Mouse (Mus musculus): ENCODE results near the gene Dennd2a. TPM values are rescaled to one million over a fixed set of nuclear protein-coding genes. Genes with fewer than 3 reads are reported as not detected.
"Not testable (repeated sequence)": the region's sequence is repeated elsewhere in the genome, so short reads cannot be mapped to it uniquely, and the experiment has no call there.

The Dennd2a gene
- polyA plus RNA-seq, 1 experiment from 2014 or later = 17.4 TPM

- H3K27me3 ChIP-seq (replicated peaks) = peaks cover 14% of the 10 kb centered on the region
- H3K9ac ChIP-seq = no peak overlapping the region
- no peak overlapping the region for H3K4me2 ChIP-seq
- peaks cover 8% of the 10 kb centered on the region; the same call in 1 of the 2 replicates for H3K4me1 ChIP-seq
- no peak overlapping the region for H3K27ac ChIP-seq (replicated peaks)
- no peak for ATAC-seq (ENCODE audit: extremely low read depth, insufficient number of reproducible peaks, low FRiP score, low TSS enrichment)
- no peaks in the 10 kb centered on the region for H3K36me3 ChIP-seq
- WGBS = 65% methylated on average over 4 of the region's 4 CpGs
- no peaks in the 10 kb centered on the region for H3K9me3 ChIP-seq
- no peak overlapping the region for H3K4me3 ChIP-seq
Measured at GRCm38 (mm10) chr6:39427276-39428003, 130.2 kb downstream of the Dennd2a start.

- Histone ChIP-seq H3K27ac (replicated peaks) (no peak overlapping the region), H3K4me2 (no peak overlapping the region), H3K9ac (no peak overlapping the region), H3K9me3 (no peaks in the 10 kb centered on the region), H3K4me1 (peaks cover 8% of the 10 kb centered on the region; the same call in 1 of the 2 replicates), H3K36me3 (no peaks in the 10 kb centered on the region), H3K4me3 (no peak overlapping the region), H3K27me3 (replicated peaks) (peaks cover 22% of the 10 kb centered on the region)
- WGBS = 89% methylated on average over 4 of the region's 4 CpGs
- no peak for ATAC-seq (ENCODE audit: extremely low read depth, insufficient number of reproducible peaks, low FRiP score, low TSS enrichment)
Measured at GRCm38 (mm10) chr6:39426725-39427124, 130.9 kb downstream of the Dennd2a start.

GRCm38 (mm10) chr6:39425181-39425580 is 132.5 kb downstream of the Dennd2a start:
- H3K4me2 ChIP-seq = no peak overlapping the region
- peaks cover 11% of the 10 kb centered on the region; the same call in 1 of the 2 replicates for H3K4me1 ChIP-seq
- H3K27me3 ChIP-seq (replicated peaks) = peaks cover 33% of the 10 kb centered on the region
- 59% methylated on average over 2 of the region's 2 CpGs for WGBS
- no peaks in the 10 kb centered on the region for H3K36me3 ChIP-seq
- H3K4me3 ChIP-seq = no peak overlapping the region
- H3K27ac ChIP-seq (replicated peaks) = no peak overlapping the region
- ATAC-seq (ENCODE audit: extremely low read depth, insufficient number of reproducible peaks, low FRiP score, low TSS enrichment) = no peak
- no peak overlapping the region for H3K9ac ChIP-seq
- no peaks in the 10 kb centered on the region for H3K9me3 ChIP-seq

- Histone ChIP-seq H3K9ac (no peak overlapping the region), H3K27ac (replicated peaks) (no peak overlapping the region), H3K27me3 (replicated peaks) (peaks cover 35% of the 10 kb centered on the region), H3K36me3 (no peaks in the 10 kb centered on the region), H3K9me3 (no peaks in the 10 kb centered on the region), H3K4me2 (no peak overlapping the region), H3K4me1 (peaks cover 9% of the 10 kb centered on the region), H3K4me3 (no peak overlapping the region)
- no peak for ATAC-seq (ENCODE audit: extremely low read depth, insufficient number of reproducible peaks, low FRiP score, low TSS enrichment)
- WGBS = 79% methylated on average over 7 of the region's 7 CpGs
Measured at GRCm38 (mm10) chr6:39423686-39424085, 134.0 kb downstream of the Dennd2a start.

GRCm38 (mm10) chr6:39423130-39423551 is 134.5 kb downstream of the Dennd2a start:
- Histone ChIP-seq H3K27me3 (replicated peaks) (peaks cover 40% of the 10 kb centered on the region), H3K27ac (replicated peaks) (no peak overlapping the region), H3K4me3 (no peak overlapping the region), H3K9me3 (no peaks in the 10 kb centered on the region), H3K9ac (no peak overlapping the region), H3K4me2 (no peak overlapping the region), H3K36me3 (no peaks in the 10 kb centered on the region), H3K4me1 (peaks cover 10% of the 10 kb centered on the region)
- no peak for ATAC-seq (ENCODE audit: extremely low read depth, insufficient number of reproducible peaks, low FRiP score, low TSS enrichment)
- WGBS = 48% methylated on average over 6 of the region's 6 CpGs

GRCm38 (mm10) chr6:39420867-39421266 is 136.8 kb downstream of the Dennd2a start:
- Histone ChIP-seq H3K9ac (no peak overlapping the region; the same call in 1 of the 2 replicates), H3K4me2 (peak overlapping the region; percentile 81; the same call in 1 of the 2 replicates), H3K27me3 (replicated peaks) (peaks cover 51% of the 10 kb centered on the region), H3K27ac (replicated peaks) (no peak overlapping the region), H3K36me3 (no peaks in the 10 kb centered on the region), H3K4me1 (peaks cover 10% of the 10 kb centered on the region), H3K9me3 (no peaks in the 10 kb centered on the region), H3K4me3 (peak overlapping the region; percentile 99)
- WGBS = 36% methylated on average over 4 of the region's 4 CpGs
- ATAC-seq (ENCODE audit: extremely low read depth, insufficient number of reproducible peaks, low FRiP score, low TSS enrichment) = no peak

GRCm38 (mm10) chr6:39419851-39420721 is 137.6 kb downstream of the Dennd2a start, which contains the start of gene Mkrn1:
Gene Mkrn1, minus strand, starts transcription at chr6:39420462.
- Histone ChIP-seq H3K9ac (peak within 1 kb of the TSS; percentile 88), H3K36me3 (no peaks in the 10 kb centered on the region), H3K9me3 (no peaks in the 10 kb centered on the region), H3K27ac (replicated peaks) (peak within 1 kb of the TSS; percentile 78), H3K4me2 (peak within 1 kb of the TSS; percentile 81), H3K4me3 (peak within 1 kb of the TSS; percentile 99), H3K4me1 (peaks cover 10% of the 10 kb centered on the region), H3K27me3 (replicated peaks) (peaks cover 51% of the 10 kb centered on the region)
- WGBS = under 1% methylated on average over 53 of the region's 82 CpGs
- peak; percentile 83 for ATAC-seq (ENCODE audit: extremely low read depth, insufficient number of reproducible peaks, low FRiP score, low TSS enrichment)

GRCm38 (mm10) chr6:39419386-39419850 is 138.2 kb downstream of the Dennd2a start:
- Histone ChIP-seq H3K27me3 (replicated peaks) (peaks cover 51% of the 10 kb centered on the region), H3K9ac (peak overlapping the region; percentile 88), H3K4me3 (peak overlapping the region; percentile 99), H3K36me3 (no peaks in the 10 kb centered on the region), H3K27ac (replicated peaks) (peak overlapping the region; percentile 78; the same call in 1 of the 2 replicates), H3K9me3 (no peaks in the 10 kb centered on the region), H3K4me1 (peaks cover 10% of the 10 kb centered on the region), H3K4me2 (peak overlapping the region; percentile 81)
- ATAC-seq (ENCODE audit: extremely low read depth, insufficient number of reproducible peaks, low FRiP score, low TSS enrichment) = no peak
- under 1% methylated on average over 43 of the region's 43 CpGs for WGBS

GRCm38 (mm10) chr6:39416654-39417053 is 141.0 kb downstream of the Dennd2a start:
- not testable (repeated sequence) for H3K9ac ChIP-seq; H3K36me3 ChIP-seq; H3K9me3 ChIP-seq; H3K27ac ChIP-seq (replicated peaks); H3K4me1 ChIP-seq; ATAC-seq (ENCODE audit: extremely low read depth, insufficient number of reproducible peaks, low FRiP score, low TSS enrichment)
- H3K4me2 ChIP-seq = peak overlapping the region; percentile 29; the same call in 1 of the 2 replicates
- H3K4me3 ChIP-seq = peak overlapping the region; percentile 7; the same call in 1 of the 2 replicates
- H3K27me3 ChIP-seq (replicated peaks) = peaks cover 29% of the 10 kb centered on the region

- peak overlapping the region; percentile 7; the same call in 1 of the 2 replicates for H3K4me2 ChIP-seq
- H3K27me3 ChIP-seq (replicated peaks) = peaks cover 20% of the 10 kb centered on the region
- WGBS = 57% methylated on average over 5 of the region's 5 CpGs
- H3K4me1 ChIP-seq = peaks cover 10% of the 10 kb centered on the region
- no peak for ATAC-seq (ENCODE audit: extremely low read depth, insufficient number of reproducible peaks, low FRiP score, low TSS enrichment)
- no peak overlapping the region for H3K4me3 ChIP-seq
- H3K9ac ChIP-seq = no peak overlapping the region
- no peaks in the 10 kb centered on the region for H3K9me3 ChIP-seq
- H3K36me3 ChIP-seq = no peaks in the 10 kb centered on the region
- no peak overlapping the region for H3K27ac ChIP-seq (replicated peaks)
Measured at GRCm38 (mm10) chr6:39415762-39416161, 141.9 kb downstream of the Dennd2a start.

- Histone ChIP-seq H3K27me3 (replicated peaks) (peaks cover 17% of the 10 kb centered on the region), H3K36me3 (peaks cover 6% of the 10 kb centered on the region), H3K4me1 (peaks cover 5% of the 10 kb centered on the region), H3K27ac (replicated peaks) (no peak overlapping the region), H3K4me3 (no peak overlapping the region), H3K4me2 (no peak overlapping the region), H3K9me3 (no peaks in the 10 kb centered on the region), H3K9ac (no peak overlapping the region)
- 95% methylated on average over 1 of the region's 1 CpGs for WGBS
- no peak for ATAC-seq (ENCODE audit: extremely low read depth, insufficient number of reproducible peaks, low FRiP score, low TSS enrichment)
Measured at GRCm38 (mm10) chr6:39414106-39414505, 143.6 kb downstream of the Dennd2a start.
